Mouse (Mus musculus): ENCODE measurements around the gene Ccdc59. TPM values are rescaled to one million over a fixed set of nuclear protein-coding genes. Genes with fewer than 3 reads are reported as not detected.

The Ccdc59 gene
- total RNA-seq (2021), result 10 to 100 TPM; 10.2 TPM
- long read RNA-seq, experiment 1, transcript Ccdc59-201 (4 exons, 1,813 nt), result major isoform, 16 of 16 reads
- long read RNA-seq, experiment 1, partial matches to known transcripts, result 0 of 16 reads
- long read RNA-seq, experiment 1, other reads (novel, unspliced or antisense), result 0 of 16 reads
- long read RNA-seq, experiment 2, transcript Ccdc59-201 (4 exons, 1,813 nt), result major isoform, 11 of 13 reads
- long read RNA-seq, experiment 2, partial matches to known transcripts, result 2 of 13 reads
- long read RNA-seq, experiment 2, other reads (novel, unspliced or antisense), result 0 of 13 reads

- DNase-seq (ENCODE audit: low spot score), result peak; percentile 97
These were observed at the start of gene Ccdc59, which contains the start of gene Mettl25 for GRCm38 (mm10) chr10:105840928-105841888. TSS of gene Ccdc59 (plus strand) at chr10:105841067. TSS of gene Mettl25 (minus strand) at chr10:105841380.

DNA sequence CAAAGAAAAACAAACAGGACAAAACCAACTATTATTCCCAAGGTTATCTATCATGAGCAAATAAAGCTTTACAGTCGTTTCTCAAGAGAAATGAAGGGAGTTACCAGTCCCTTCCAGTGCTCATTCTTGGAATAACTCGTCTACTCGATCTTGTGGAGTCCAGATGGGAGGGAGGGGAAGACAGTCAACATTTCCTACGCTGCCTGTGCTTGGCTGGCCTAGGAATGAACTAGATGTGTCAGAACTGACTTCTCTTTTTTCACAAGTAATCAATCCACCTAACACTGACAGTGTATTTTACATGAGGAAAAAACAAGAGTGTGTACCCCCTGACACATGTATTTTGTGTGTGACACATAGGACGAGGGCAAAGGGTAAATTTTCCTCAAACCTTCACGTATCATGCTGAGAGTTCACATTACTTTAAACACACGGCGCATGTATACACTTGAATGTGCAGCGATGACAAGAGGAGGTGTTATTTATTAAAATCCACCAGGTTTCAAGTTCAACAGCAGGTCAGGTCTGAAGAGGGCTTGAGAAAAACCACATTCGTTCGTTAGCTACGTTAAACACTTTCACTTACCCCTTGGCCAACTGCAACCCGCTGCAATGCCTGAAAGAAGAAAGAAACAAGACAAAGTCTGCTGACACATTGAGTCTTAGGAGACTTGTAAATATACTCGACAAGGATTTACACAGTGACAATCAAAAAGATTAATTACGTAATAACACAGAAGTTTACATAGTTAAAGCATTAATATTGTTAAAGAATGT is 46.9 kb upstream of the Ccdc59 start:
- no peak for DNase-seq (ENCODE audit: low spot score)

- DNase-seq (ENCODE audit: low spot score), result no peak
These were observed 43.5 kb upstream of the Ccdc59 start for GRCm38 (mm10) chr10:105797250-105797924.

- DNase-seq (ENCODE audit: low spot score), result no peak
These were observed 39.7 kb upstream of the Ccdc59 start for GRCm38 (mm10) chr10:105801147-105801546.

GRCm38 (mm10) chr10:105802132-105802531 is 38.7 kb upstream of the Ccdc59 start:
- DNase-seq (ENCODE audit: low spot score), result no peak

DNA sequence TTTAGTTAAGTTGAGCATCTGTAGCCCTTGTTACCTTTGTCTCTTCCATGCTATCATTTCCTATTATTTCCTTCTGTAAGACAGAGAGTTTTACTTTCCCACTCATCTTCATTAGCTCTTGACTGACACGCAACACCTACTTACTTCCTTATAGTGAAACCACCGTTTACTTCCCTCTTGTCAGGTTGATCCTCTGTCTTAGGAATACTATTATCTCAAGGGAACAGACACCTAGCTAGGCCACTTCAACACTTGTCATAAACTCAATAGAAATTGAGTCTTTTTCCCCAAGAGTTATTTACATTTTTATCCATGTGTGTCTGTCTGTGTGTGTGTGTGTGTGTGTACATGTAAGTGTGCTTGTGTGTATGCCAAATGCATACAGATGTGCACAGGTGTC is 37.4 kb upstream of the Ccdc59 start:
- no peak for DNase-seq (ENCODE audit: low spot score)

DNA sequence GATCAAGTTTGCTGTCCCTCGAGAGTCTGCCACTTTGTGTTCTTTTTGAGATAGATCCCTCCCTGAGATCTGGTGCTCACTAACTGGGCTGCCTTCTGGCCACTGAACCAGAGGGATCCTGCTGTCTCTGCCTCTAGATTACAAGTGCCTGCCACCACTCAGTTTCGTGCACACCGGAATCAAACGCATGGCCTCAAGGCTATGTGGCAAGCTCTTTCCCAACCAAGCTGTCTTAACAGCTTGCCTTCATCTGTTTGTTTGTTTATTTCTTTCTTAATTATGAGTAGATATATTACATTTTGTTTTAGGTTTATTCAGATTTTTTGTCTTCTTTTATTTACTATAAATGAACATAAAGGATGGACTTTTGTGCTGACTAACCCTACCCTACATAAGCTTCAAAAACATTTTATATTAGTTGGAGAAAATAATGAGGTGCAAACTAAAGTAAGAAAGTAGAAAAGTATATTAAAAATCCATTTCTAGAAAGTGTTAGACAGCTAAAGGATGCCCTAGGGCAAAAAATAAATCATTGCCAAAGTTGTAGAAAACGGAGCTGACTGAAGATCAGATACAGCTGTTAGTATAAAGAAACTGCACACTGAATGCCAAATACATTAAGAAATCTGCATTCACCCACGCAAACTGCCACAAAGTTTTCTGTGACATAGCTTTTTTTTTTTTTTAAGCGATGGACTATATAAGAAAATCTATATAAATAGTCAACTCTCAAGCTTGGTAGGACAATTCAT is 34.4 kb upstream of the Ccdc59 start:
- DNase-seq (ENCODE audit: low spot score), result no peak

DNA sequence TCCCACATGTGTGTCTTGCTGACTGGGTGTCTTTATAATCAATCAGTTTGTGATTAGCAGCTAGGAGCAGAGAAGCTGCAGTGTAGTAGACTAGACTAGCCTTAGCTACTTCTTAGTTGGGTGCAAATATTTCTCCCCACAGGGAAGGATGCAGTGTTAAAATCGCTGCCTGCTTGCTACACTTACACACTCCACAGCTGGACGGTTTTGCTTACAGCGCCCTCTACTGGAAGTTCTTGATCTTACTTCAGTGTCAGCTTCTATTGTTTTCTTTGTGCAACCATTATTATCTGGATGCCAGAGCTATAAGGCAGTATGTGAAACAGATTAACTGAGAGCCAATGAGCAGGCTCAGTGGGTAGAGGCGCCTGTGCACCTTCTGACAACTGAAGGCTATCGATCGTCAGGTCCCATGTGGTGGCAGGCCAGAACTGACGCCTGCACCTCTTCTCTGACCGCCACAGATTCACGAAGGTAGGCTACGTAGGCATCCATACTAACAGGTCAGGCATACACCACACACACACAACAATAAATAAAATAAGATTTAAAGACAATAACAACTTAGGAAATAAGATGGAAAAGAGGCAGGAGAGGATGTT is 6.1 kb upstream of the Ccdc59 start:
- DNase-seq (ENCODE audit: low spot score), result no peak

GRCm38 (mm10) chr10:105842574-105842973 is 1.7 kb downstream of the Ccdc59 start:
- DNase-seq (ENCODE audit: low spot score), result no peak

GRCm38 (mm10) chr10:105850286-105850685 is 9.4 kb downstream of the Ccdc59 start:
- no peak for DNase-seq (ENCODE audit: low spot score)

DNA sequence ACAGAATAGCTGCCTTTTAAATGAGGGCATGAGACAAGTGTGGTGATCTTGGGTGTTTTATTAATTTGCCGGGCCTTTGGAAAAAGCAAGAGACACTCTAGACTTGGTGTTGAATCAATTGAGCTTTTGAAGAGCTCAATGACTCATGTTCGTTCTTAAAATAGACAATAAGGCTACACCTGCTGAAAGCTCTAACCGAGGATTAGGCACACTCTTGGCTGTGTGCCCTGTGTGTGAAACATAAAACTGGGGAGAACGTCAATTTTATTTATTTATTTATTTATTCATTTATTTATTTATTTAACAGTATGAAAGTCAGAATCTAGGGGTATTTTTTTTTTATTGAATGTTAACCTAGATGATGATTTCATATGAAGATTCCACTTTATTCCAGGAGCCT is 10.3 kb downstream of the Ccdc59 start:
- peak; percentile 20 for DNase-seq (ENCODE audit: low spot score)

DNA sequence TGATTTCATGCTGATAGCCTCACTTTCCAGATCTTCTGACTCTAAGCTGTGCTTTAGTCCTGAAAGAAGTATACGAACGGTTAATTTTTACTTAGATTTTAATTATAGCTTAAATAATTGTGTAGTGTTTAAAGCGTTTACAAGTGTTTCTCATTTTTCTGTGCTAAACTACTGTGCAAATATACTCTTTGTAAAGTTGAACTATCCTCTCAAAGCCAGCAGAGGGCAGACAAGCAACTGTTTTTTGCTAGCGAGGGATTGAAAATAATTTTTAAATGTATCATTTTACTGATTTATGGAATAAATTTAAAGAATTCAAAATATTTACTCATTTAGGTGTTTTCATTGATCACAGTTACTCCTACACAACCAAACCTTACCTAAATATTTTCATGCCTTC is 26.4 kb downstream of the Ccdc59 start:
- DNase-seq (ENCODE audit: low spot score), result no peak

Other genes with a start within 250 kb of the Ccdc59 start
- 1 to 10 TPM; 2.9 to 3.4 TPM for gene Mettl25, start 313 bp downstream of the Ccdc59 start, total RNA-seq (2021)

Data from gastrocnemius, adult 18-20 months (tissue).